Mouse (Mus musculus) gastrocnemius, postnatal 14 days (tissue): ENCODE data around the gene Slc46a3. TPM values are rescaled to one million over a fixed set of nuclear protein-coding genes. Genes with fewer than 3 reads are reported as not detected.
"Not testable (repeated sequence)": the region's sequence is repeated elsewhere in the genome, so short reads cannot be mapped to it uniquely, and the experiment has no call there.

ENCODE experiments used
- DNase-seq: peaks from one replicate; pipeline ENCODE4 v3.0.0; 2021; ENCODE audit warnings: mixed read lengths
- intact Hi-C: fragments of 180-260 bp; cut with DNase I; formaldehyde crosslinking; loops from one replicate; pipeline ENCODE4 v1.15.1; 2025; ENCODE audit warnings: low total_unique reads
- total RNA-seq, 2 experiments: library from RNA; stranded (reverse); gene quantifications; 2 replicates each; pipeline ENCODE4 v1.2.3; 2021

Gene Slc46a3
- total RNA-seq, 2 experiments from 2014 or later, result 5.5 to 7.9 TPM

- no peak for DNase-seq
These were observed 3.6 kb upstream of the Slc46a3 start for GRCm38 (mm10) chr5:147898254-147898653.

GRCm38 (mm10) chr5:147896501-147896900 is 1.9 kb upstream of the Slc46a3 start:
- intact Hi-C loops, DNase-seq: not testable (repeated sequence)

More at GRCm38 (mm10) chr5:147898254-147898653, 3.6 kb upstream of the Slc46a3 start:
- intact Hi-C loops, result no loop called here

GRCm38 (mm10) chr5:147895436-147896198 is 1.0 kb upstream of the Slc46a3 start:
- intact Hi-C loops, result no loop called here
- no peak for DNase-seq

- intact Hi-C loops, result no loop called here
- no peak for DNase-seq
These were observed 705 bp downstream of the Slc46a3 start for GRCm38 (mm10) chr5:147893766-147894454.

- no peak for DNase-seq
- intact Hi-C loops, result no loop called here
These were observed 1.5 kb downstream of the Slc46a3 start for GRCm38 (mm10) chr5:147893143-147893542.

GRCm38 (mm10) chr5:147892735-147893134 is 1.9 kb downstream of the Slc46a3 start:
- intact Hi-C loops, result no loop called here
- no peak for DNase-seq

- intact Hi-C loops, result no loop called here
- no peak for DNase-seq
These were observed 6.0 kb downstream of the Slc46a3 start for GRCm38 (mm10) chr5:147888313-147889297.

GRCm38 (mm10) chr5:147883581-147883980 is 11.0 kb downstream of the Slc46a3 start:
- intact Hi-C loops, result no loop called here
- DNase-seq, result no peak

- DNase-seq, result no peak
- intact Hi-C loops, result no loop called here
These were observed 14.5 kb downstream of the Slc46a3 start for GRCm38 (mm10) chr5:147879971-147880682.

- no peak for DNase-seq
- intact Hi-C loops, result no loop called here
These were observed 17.1 kb downstream of the Slc46a3 start for GRCm38 (mm10) chr5:147877520-147877919.

- intact Hi-C loops, result no loop called here
- no peak for DNase-seq
These were observed 19.4 kb downstream of the Slc46a3 start for GRCm38 (mm10) chr5:147875210-147875609.

GRCm38 (mm10) chr5:147874491-147875065 is 20.0 kb downstream of the Slc46a3 start:
- intact Hi-C loops, result no loop called here
- DNase-seq, result no peak

- DNase-seq, result no peak
- intact Hi-C loops, result no loop called here
These were observed 23.4 kb downstream of the Slc46a3 start for GRCm38 (mm10) chr5:147871091-147871820.

- DNase-seq, result no peak
- intact Hi-C loops, result no loop called here
These were observed 24.3 kb downstream of the Slc46a3 start for GRCm38 (mm10) chr5:147870296-147870695.

- DNase-seq, result no peak
- intact Hi-C loops, result no loop called here
These were observed 25.0 kb downstream of the Slc46a3 start for GRCm38 (mm10) chr5:147869568-147869967.

GRCm38 (mm10) chr5:147868674-147869073 is 25.9 kb downstream of the Slc46a3 start:
- intact Hi-C loops, result no loop called here
- DNase-seq, result no peak

GRCm38 (mm10) chr5:147860449-147861261 is 34.0 kb downstream of the Slc46a3 start, which contains the start of gene Pomp:
TSS of gene Pomp (plus strand) at chr5:147860461.
- peak; percentile 91 for DNase-seq
- intact Hi-C loops, result no loop called here
